Mouse (Mus musculus) c-Kit-positive CD71-positive TER-119-positive erythroid progenitor cells, embryonic 14.5 days (primary cell): ENCODE data around the gene Nrf1.

Source experiments
- DNase-seq: peaks from one replicate; pipeline ENCODE4 v3.0.0-alpha.2; 2013; ENCODE audit warnings: low spot score

Nrf1 gene

DNA sequence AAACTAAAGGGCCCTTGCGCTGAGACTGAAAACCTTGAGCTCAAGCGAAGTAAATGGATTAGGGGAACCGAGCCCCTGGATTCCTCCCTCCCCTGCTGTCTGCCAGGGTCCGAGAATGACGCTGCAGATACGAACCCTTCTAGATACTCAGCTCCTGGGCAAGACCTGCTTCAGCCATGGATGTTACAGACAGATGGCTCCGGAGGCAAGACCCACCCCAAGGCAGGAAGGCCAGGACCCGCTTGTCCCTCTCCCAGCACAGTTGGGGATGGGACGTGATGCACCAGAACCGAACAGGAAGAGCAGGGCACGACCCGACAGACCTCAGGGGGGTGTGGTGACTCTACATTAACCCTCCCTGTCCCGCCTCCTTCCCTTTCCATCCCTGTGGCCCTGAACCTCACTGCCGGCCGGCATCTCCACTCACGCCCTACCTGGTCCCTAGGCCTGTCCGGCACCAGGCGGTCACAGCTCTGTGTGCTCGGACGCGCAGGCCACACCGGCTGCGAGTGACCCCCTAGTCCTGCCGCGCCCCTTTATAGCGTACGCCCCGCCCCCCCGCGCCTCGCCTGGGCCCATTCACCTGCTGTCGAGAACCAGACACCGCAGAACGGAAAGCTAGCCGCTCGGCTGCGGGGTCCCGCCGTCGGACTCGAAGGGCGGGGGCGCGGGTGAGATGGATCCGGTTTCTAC lies 127.6 kb downstream of the Nrf1 start:
- no peak for DNase-seq

DNA sequence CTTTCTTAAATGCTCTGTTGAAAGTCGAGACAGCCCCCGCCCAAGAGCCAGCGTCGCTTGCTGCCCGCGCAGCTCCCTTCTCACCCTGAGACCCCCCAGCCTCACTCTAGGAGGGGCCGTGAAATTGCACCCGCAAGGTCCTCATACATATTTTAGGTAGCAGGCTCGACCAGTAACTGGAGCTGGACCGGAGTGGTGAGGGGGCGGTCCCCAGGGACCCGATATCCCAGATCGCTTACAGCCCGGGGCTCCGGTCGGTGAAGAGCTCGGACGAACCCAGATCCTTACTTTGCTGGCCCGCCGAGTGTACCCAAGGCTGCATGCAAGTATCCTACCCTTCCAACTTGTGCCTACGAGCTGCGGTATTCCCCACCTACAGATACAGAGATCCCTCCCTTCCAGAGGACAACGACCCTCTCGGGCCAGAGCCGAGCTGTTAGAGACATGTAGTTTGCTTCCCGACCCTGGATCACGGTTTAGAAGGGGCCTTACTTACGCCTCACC lies 128.2 kb downstream of the Nrf1 start:
- no peak for DNase-seq

GRCm38 (mm10) chr6:30176496-30176895 lies 128.7 kb downstream of the Nrf1 start:
- no peak for DNase-seq

DNA sequence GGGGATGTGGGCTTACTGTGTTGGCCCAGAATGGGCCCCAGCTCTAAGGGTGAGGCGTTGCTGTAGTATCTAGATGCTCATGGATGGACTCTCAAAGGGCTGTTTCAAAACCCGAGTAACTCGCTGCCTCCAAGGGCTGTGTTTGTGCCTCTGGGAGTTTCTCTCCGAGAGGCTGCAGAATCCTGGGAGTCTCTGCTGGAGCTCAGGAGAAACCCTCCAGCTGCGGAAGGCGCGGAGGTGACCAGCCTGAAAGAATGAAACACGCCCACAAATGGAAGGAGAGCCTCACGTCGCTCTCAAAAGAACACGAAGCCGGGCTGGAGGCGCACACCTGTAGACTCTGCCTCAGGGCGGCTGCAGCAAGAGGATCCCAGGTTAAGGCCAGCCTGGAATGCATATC lies 129.5 kb downstream of the Nrf1 start:
- no peak for DNase-seq

DNA sequence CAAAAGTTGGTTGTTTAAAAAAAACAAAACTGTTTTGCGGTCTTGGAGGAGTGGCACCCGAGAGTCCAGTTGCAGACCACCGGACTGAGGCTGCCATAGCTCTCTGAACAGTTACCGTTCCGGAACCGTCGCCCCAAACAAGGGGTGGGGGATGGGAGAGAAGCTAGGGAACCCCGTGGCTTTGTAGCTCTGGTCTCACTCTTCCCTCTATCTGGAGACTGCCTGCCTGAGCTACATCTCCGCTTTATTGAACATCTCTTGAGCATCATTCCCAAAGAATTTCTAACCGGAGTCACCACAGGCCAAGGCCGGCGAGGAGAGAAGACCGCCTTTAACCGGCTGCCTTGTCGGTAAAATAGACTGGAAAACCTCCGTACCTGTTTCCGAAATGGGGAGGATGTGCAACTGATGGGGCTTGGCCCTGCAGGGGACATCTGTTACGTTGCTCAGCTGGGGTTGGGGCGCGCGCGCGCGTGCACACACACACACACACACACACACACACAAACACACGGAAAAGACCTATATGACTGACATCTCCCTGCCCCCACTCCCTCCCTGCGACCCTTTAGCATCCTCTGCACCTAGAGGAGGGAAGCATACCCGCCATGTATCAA lies 130.3 kb downstream of the Nrf1 start:
- no peak for DNase-seq

- DNase-seq, result no peak
These were observed 131.3 kb downstream of the Nrf1 start for GRCm38 (mm10) chr6:30179046-30179445.

GRCm38 (mm10) chr6:30180321-30180720 lies 132.5 kb downstream of the Nrf1 start:
- no peak for DNase-seq

- DNase-seq, result no peak
These were observed 134.2 kb downstream of the Nrf1 start for GRCm38 (mm10) chr6:30182038-30182437.

- no peak for DNase-seq
These were observed 135.8 kb downstream of the Nrf1 start for GRCm38 (mm10) chr6:30183624-30184023.

DNA sequence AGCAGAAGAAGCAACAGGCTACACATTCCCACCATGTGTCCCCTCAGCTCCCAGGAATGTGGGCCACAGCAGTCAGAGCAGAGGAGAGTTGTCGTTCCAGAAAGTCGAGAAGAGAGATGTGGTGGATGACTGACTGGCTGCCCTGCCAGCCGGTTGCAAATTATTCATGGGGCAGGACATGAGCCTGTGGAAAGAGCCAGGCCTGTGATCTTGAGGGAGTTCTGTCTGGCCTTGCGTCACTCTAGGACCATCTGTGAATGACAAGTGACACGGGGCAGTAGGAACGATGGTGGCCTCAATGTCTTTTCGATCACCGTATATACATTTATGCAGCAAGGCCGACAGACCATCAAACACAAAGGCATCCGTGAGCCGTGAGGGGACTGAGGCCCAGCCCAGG lies 147.9 kb downstream of the Nrf1 start:
- DNase-seq, result no peak

DNA sequence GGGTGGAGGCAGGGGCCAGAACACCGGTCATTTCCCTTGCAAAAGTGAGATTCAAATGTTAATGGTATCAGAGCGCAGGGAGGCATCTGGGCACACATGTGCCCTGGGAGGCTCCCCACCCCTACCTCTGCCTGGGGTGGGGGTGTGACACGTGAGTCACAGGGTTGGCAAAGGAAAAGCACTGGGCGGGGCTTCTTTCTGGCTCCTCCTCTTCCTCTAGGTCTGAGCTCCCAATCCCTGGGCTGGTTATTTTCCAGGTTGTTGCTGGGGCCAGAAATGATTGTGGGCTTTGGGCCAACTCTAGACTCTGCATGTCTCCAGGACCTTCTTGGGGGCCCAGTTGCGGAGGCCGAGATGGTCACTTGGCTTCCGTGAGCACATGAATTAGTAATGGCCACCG lies 148.4 kb downstream of the Nrf1 start:
- DNase-seq, result no peak
